15 mouse cellular contexts compared by ENCODE assay signal in genomic region chr4:32366176-32366575, GRCm38 (mm10).
DNase-seq lines count a peak whose midpoint lies in the region; ATAC-seq lines count a peak whose summit lies in the region.
"Had no signal": no experiment of that assay in that cellular context is flagged by ENCODE, and none has a peak within 500 bp of the region (broad histone marks: within the 10 kb centered on the region; RNA-seq: fewer than 3 reads in every experiment).

No protein-coding gene starts in this region.

- no peak for ATAC-seq in hindbrain, embryonic 11.5 days (ENCODE audit: low FRiP score)
- ATAC-seq in hindbrain, embryonic 16.5 days: no peak
- ATAC-seq in cerebellum, adult (ENCODE audit: insufficient number of reproducible peaks, low FRiP score, low TSS enrichment): no peak
- ATAC-seq: CD4-positive, CD25-positive, alpha-beta regulatory T cell, adult 4 months had no signal

- H3K9ac ChIP-seq in hindbrain, embryonic 11.5 days (ENCODE audit: low read depth, low read length): no peak overlapping the region
- no peak overlapping the region for H3K9ac ChIP-seq in hindbrain, embryonic 16.5 days (ENCODE audit: low read depth, low read length)

- peaks cover 77% of the 10 kb centered on the region for H3K4me1 ChIP-seq in hindbrain, embryonic 10.5 days (replicated peaks)
- H3K4me1 ChIP-seq in hindbrain, embryonic 11.5 days (replicated peaks; ENCODE audit: control insufficient read depth, insufficient read depth, low read length): peaks cover 16% of the 10 kb centered on the region; the same call in 1 of the 2 replicates
- peaks cover 81% of the 10 kb centered on the region for H3K4me1 ChIP-seq in embryonic facial prominence, embryonic 10.5 days
- H3K4me1 ChIP-seq in hindbrain, embryonic 16.5 days (ENCODE audit: control insufficient read depth, insufficient read depth, low read depth, low read length): peaks cover 36% of the 10 kb centered on the region

- no peaks in the 10 kb centered on the region for H3K27me3 ChIP-seq in hindbrain, embryonic 10.5 days (ENCODE audit: insufficient read depth, poor library complexity, severe bottlenecking)
- no peaks in the 10 kb centered on the region for H3K27me3 ChIP-seq in hindbrain, embryonic 11.5 days (ENCODE audit: control insufficient read depth, insufficient read depth, low read length)
- no peaks in the 10 kb centered on the region for H3K27me3 ChIP-seq in embryonic facial prominence, embryonic 10.5 days (replicated peaks; ENCODE audit: low read depth, poor library complexity, severe bottlenecking)
- no peaks in the 10 kb centered on the region for H3K27me3 ChIP-seq in hindbrain, embryonic 16.5 days (replicated peaks; ENCODE audit: control insufficient read depth, insufficient read depth, low read length)
- H3K27me3 ChIP-seq: heart, embryonic 13.5 days had no signal

- H3K4me2 ChIP-seq in hindbrain, embryonic 11.5 days (replicated peaks; ENCODE audit: low read depth, low read length): no peak overlapping the region
- no peak overlapping the region for H3K4me2 ChIP-seq in hindbrain, embryonic 16.5 days (ENCODE audit: low read length)
- H3K4me2 ChIP-seq: heart, embryonic 13.5 days had no signal

- DNase-seq in hindbrain, embryonic 10.5 days (ENCODE audit: low spot score): no peak
- no peak for DNase-seq in hindbrain, embryonic 11.5 days (ENCODE audit: low spot score)
- peak; percentile 50 for DNase-seq in 416B (ENCODE audit: low read depth)
- DNase-seq in embryonic facial prominence, embryonic 10.5 days (ENCODE audit: low spot score): no peak
- DNase-seq in adrenal gland, adult (ENCODE audit: inconsistent age in 2 of 2, low spot score in 1 of 2): no peak
- no peak for DNase-seq in embryo, embryonic 10.5 days (ENCODE audit: low spot score)
- DNase-seq: cerebellum, adult 8-10 months; gastrocnemius, postnatal 14 days; kidney, adult 8-10 months; right cerebral cortex, adult 18-20 months; thymus, adult 18-20 months had no signal

- H3K27ac ChIP-seq in hindbrain, embryonic 10.5 days: peak overlapping the region; percentile 81
- H3K27ac ChIP-seq in hindbrain, embryonic 11.5 days (ENCODE audit: low read depth, low read length): no peak overlapping the region
- peak overlapping the region; percentile 51; the same call in 1 of the 2 replicates for H3K27ac ChIP-seq in embryonic facial prominence, embryonic 10.5 days (replicated peaks)
- H3K27ac ChIP-seq in hindbrain, embryonic 16.5 days (ENCODE audit: low read depth, low read length): 0 out of 2 replicates have a peak overlapping the region, but pooled peaks have one; percentile 12

- 85% methylated on average over 2 of the region's 2 CpGs for WGBS in hindbrain, embryonic 10.5 days
- 88% methylated on average over 2 of the region's 2 CpGs for WGBS in hindbrain, embryonic 11.5 days
- 86% methylated on average over 2 of the region's 2 CpGs for WGBS in embryonic facial prominence, embryonic 10.5 days
- 75% methylated on average over 2 of the region's 2 CpGs for WGBS in hindbrain, embryonic 16.5 days

- no peaks in the 10 kb centered on the region for H3K36me3 ChIP-seq in hindbrain, embryonic 10.5 days
- H3K36me3 ChIP-seq in hindbrain, embryonic 11.5 days (ENCODE audit: control insufficient read depth, insufficient read depth, low read length): no peaks in the 10 kb centered on the region
- no peaks in the 10 kb centered on the region for H3K36me3 ChIP-seq in embryonic facial prominence, embryonic 10.5 days (replicated peaks)
- no peaks in the 10 kb centered on the region for H3K36me3 ChIP-seq in hindbrain, embryonic 16.5 days (ENCODE audit: control insufficient read depth, insufficient read depth, low read length)
- H3K36me3 ChIP-seq: heart, embryonic 13.5 days had no signal

- H3K4me3 ChIP-seq in hindbrain, embryonic 10.5 days: no peak overlapping the region
- H3K4me3 ChIP-seq in hindbrain, embryonic 11.5 days (ENCODE audit: low read depth, low read length): no peak overlapping the region
- H3K4me3 ChIP-seq in embryonic facial prominence, embryonic 10.5 days: no peak overlapping the region
- H3K4me3 ChIP-seq in hindbrain, embryonic 16.5 days (ENCODE audit: low read length): no peak overlapping the region
- H3K4me3 ChIP-seq: heart, embryonic 13.5 days had no signal

- no peaks in the 10 kb centered on the region for H3K9me3 ChIP-seq in hindbrain, embryonic 10.5 days
- no peaks in the 10 kb centered on the region for H3K9me3 ChIP-seq in hindbrain, embryonic 11.5 days (ENCODE audit: control insufficient read depth, low read length)
- H3K9me3 ChIP-seq in embryonic facial prominence, embryonic 10.5 days: no peaks in the 10 kb centered on the region
- H3K9me3 ChIP-seq in hindbrain, embryonic 16.5 days (ENCODE audit: control insufficient read depth, low read length): no peaks in the 10 kb centered on the region
- H3K9me3 ChIP-seq: heart, embryonic 13.5 days had no signal
